9 mouse cellular contexts compared by ENCODE assay signal in genomic region chr11:88585171-88585632, GRCm38 (mm10).
DNase-seq lines count a peak whose midpoint lies in the region; ATAC-seq lines count a peak whose summit lies in the region.
"Had no signal": no experiment of that assay in that cellular context is flagged by ENCODE, and none has a peak within 500 bp of the region (broad histone marks: within the 10 kb centered on the region; RNA-seq: fewer than 3 reads in every experiment).

No protein-coding gene starts in this region.

- H3K9me3 ChIP-seq in kidney, embryonic 15.5 days (replicated peaks), result no peaks in the 10 kb centered on the region
- no peaks in the 10 kb centered on the region for H3K9me3 ChIP-seq in heart, embryonic 16.5 days (replicated peaks; ENCODE audit: control insufficient read depth, low read length)
- no peaks in the 10 kb centered on the region for H3K9me3 ChIP-seq in midbrain, embryonic 10.5 days (replicated peaks)
- H3K9me3 ChIP-seq in stomach, embryonic 14.5 days (ENCODE audit: control insufficient read depth, low read depth, low read length), result no peaks in the 10 kb centered on the region

- WGBS in kidney, embryonic 15.5 days, result 15% methylated on average over 10 of the region's 10 CpGs
- 18% methylated on average over 10 of the region's 10 CpGs for WGBS in heart, embryonic 16.5 days
- 6% methylated on average over 10 of the region's 10 CpGs for whole genome bisulfite sequencing in midbrain, embryonic 10.5 days
- WGBS in stomach, embryonic 14.5 days, result 35% methylated on average over 10 of the region's 10 CpGs

- DNase-seq in kidney, postnatal 14 days, result no peak
- peak; percentile 84 for DNase-seq in embryo, embryonic 11 days
- DNase-seq in midbrain, embryonic 10.5 days (ENCODE audit: low spot score), result peak; percentile 86
- no peak for DNase-seq in spleen, postnatal 14 days (ENCODE audit: low spot score in 2 of 2)
- no peak for DNase-seq in natural killer cell, adult 2 months (ENCODE audit: low spot score in 2 of 2)

- H3K9ac ChIP-seq in kidney, embryonic 15.5 days, result peak overlapping the region; percentile 18; the same call in 1 of the 2 replicates
- peak overlapping the region; percentile 46; the same call in 1 of the 2 replicates for H3K9ac ChIP-seq in heart, embryonic 16.5 days (ENCODE audit: low read length)
- H3K9ac ChIP-seq in stomach, embryonic 14.5 days (replicated peaks; ENCODE audit: low read depth, low read length), result no peak overlapping the region

- peak overlapping the region; percentile 24; the same call in 1 of the 2 replicates for H3K4me2 ChIP-seq in kidney, embryonic 15.5 days
- no peak overlapping the region for H3K4me2 ChIP-seq in heart, embryonic 16.5 days (ENCODE audit: low read depth, low read length)
- H3K4me2 ChIP-seq in stomach, embryonic 14.5 days (replicated peaks; ENCODE audit: low read depth, low read length), result no peak overlapping the region

- H3K27ac ChIP-seq in kidney, embryonic 15.5 days, result peak overlapping the region; percentile 87
- peak overlapping the region; percentile 86 for H3K27ac ChIP-seq in heart, embryonic 16.5 days (ENCODE audit: low read length)
- H3K27ac ChIP-seq in midbrain, embryonic 10.5 days (replicated peaks), result peak overlapping the region; percentile 94
- peak overlapping the region; percentile 85; the same call in 1 of the 2 replicates for H3K27ac ChIP-seq in stomach, embryonic 14.5 days (ENCODE audit: low read length)

- H3K36me3 ChIP-seq in kidney, embryonic 15.5 days, result peaks cover 20% of the 10 kb centered on the region
- H3K36me3 ChIP-seq in heart, embryonic 16.5 days (ENCODE audit: control insufficient read depth, insufficient read depth), result peaks cover 15% of the 10 kb centered on the region; the same call in 1 of the 2 replicates
- H3K36me3 ChIP-seq in midbrain, embryonic 10.5 days, result peaks cover 30% of the 10 kb centered on the region
- H3K36me3 ChIP-seq in stomach, embryonic 14.5 days (ENCODE audit: control insufficient read depth, insufficient read depth, low read length), result peaks cover 9% of the 10 kb centered on the region; the same call in 1 of the 2 replicates

- H3K4me1 ChIP-seq in kidney, embryonic 15.5 days, result peaks cover 95% of the 10 kb centered on the region
- peaks cover 59% of the 10 kb centered on the region for H3K4me1 ChIP-seq in heart, embryonic 16.5 days (ENCODE audit: control insufficient read depth, insufficient read depth, low read length)
- H3K4me1 ChIP-seq in midbrain, embryonic 10.5 days, result peaks cover 98% of the 10 kb centered on the region
- peaks cover 60% of the 10 kb centered on the region for H3K4me1 ChIP-seq in stomach, embryonic 14.5 days (ENCODE audit: control insufficient read depth, insufficient read depth, low read length)

- no peaks in the 10 kb centered on the region for H3K27me3 ChIP-seq in kidney, embryonic 15.5 days
- no peaks in the 10 kb centered on the region for H3K27me3 ChIP-seq in heart, embryonic 16.5 days (ENCODE audit: control insufficient read depth, insufficient read depth, low read length)
- H3K27me3 ChIP-seq in midbrain, embryonic 10.5 days (ENCODE audit: low read depth, poor library complexity, severe bottlenecking), result no peaks in the 10 kb centered on the region
- no peaks in the 10 kb centered on the region for H3K27me3 ChIP-seq in stomach, embryonic 14.5 days (ENCODE audit: control insufficient read depth, insufficient read depth, low read length)

- ATAC-seq in kidney, embryonic 15.5 days (replicated peaks; ENCODE audit: low FRiP score), result peak; percentile 30; the same call in 1 of the 2 replicates
- 0 out of 2 replicates have a peak, but pooled peaks have one; percentile 24 for ATAC-seq in heart, embryonic 16.5 days (replicated peaks; ENCODE audit: extremely low read depth, insufficient read depth, low FRiP score)
- ATAC-seq in stomach, embryonic 14.5 days (ENCODE audit: insufficient number of reproducible peaks, insufficient read depth, low FRiP score, low read depth), result no peak

- H3K4me3 ChIP-seq in kidney, embryonic 15.5 days (replicated peaks), result no peak overlapping the region
- no peak overlapping the region for H3K4me3 ChIP-seq in heart, embryonic 16.5 days (ENCODE audit: low read length)
- H3K4me3 ChIP-seq in midbrain, embryonic 10.5 days, result peak overlapping the region; percentile 47
- H3K4me3 ChIP-seq in stomach, embryonic 14.5 days (ENCODE audit: low read depth, low read length), result no peak overlapping the region
- H3K4me3 ChIP-seq: erythroblast, embryonic 14.5 days had no signal

Comparison
In these comparisons a context has a peak if more than half of its experiments do, and no peak if none do; other contexts are left out.
1. DNase-seq: peak in embryo, embryonic 11 days (single experiment) and midbrain, embryonic 10.5 days (single experiment); none in kidney, postnatal 14 days (single experiment), spleen, postnatal 14 days (0 of 2) and natural killer cell, adult 2 months (0 of 2).
2. Peak in every context shown above with its lines, with median percentiles within 50 percentile points of each other: H3K27ac ChIP-seq.